Mouse (Mus musculus) T-cell, adult 2 months (primary cell): Measurements from ENCODE around the gene Cops7a.
A peak's percentile ranks its signal among the peaks of the same experiment; 100 is the strongest.

Experiments used
- DNase-seq: peaks from one replicate; pipeline ENCODE4 v3.0.0; 2022; ENCODE audit warnings: low spot score

The Cops7a gene

DNA sequence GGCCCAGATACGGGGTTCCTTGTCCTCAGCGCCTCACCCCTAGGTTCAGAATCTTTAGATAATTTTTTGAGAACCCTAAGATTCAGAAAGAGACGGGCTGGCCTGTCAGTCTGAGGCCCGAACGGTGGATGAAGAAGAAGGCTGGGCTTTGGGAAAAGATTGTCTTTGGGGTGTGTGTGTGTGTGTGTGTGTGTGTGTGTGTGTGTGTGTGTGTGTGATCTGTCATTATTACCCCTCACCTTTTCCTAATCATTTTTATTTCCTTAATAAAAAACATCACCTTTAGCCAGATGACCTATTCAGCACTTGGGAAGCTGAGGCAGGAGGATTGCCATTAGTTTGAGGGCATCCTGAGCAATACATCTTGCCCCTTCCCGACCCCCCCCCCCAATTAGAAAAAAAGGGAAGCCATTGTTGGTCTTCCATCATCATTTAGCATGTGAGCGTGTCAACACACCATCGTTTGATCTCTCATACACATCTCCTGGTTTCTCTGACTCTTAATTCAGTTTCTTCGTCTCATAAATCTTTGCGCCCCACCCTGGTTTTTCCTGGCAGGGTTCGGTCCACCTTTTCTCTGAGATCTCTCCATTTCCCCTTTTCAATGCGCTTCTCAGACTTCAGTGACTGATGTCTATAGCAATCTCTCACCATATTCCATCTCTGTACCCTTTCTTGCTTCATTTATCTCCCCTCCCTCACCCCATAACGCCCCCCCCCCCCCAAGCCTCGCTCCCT lies 46.3 kb downstream of the Cops7a start:
- DNase-seq, result no peak

DNA sequence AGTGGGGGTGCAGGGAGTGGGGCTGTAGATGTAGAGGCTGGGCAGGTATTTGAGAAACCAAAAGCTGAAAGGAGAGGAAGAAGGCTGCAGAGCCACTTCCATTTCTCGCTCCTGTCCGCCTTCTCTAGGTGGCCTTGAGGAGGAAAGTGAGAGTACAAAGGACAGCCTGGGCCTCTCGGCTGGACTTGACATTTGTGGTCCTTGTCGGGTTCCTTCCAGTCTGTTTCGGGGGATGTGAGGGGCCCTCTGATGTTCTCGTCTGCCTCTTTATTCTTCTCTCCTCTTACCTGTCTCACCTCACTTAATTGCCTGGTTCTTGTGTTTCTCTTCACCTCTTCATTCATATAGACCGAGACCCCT lies 47.0 kb downstream of the Cops7a start:
- no peak for DNase-seq

DNA sequence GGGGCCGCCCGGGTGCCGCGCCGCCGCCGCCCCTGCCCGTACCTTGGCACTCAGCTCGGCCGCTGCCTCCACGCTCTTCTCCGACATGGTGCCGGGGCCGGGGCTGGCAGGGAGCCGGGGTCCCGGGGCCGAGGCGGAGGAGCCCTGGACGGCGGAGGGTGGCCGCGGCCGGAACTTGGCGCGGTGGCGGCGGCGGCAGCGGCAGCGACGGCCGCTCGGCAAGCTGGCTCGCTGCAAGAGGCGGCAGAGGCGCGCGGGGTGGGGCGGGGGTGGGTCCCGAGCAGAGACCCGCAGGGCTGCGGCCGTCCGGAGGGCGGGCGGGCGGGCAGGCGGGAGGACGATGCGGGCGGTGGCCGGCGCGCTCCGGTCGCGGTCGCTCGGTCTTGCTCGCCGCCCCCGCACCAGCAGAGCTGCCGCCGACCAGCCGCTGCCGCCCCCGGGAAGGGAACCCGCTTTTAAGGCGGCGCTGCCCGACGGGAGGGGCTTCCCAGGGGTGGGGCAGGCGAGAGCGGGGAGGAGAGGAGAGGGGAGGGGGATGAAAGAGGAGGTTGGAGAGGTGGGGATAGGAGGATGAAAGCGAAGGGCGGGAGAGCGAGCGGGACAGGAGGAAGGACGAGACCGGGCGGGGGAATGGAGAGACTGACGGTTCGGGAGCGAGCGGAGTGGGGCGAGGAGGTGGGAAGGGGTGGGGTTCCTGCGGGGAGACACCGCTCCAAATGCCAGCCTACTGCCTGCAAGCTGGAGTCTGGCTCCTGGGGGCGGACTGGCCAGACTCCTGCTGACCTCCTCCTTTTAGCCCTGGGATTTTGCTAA lies 47.6 kb downstream of the Cops7a start:
- DNase-seq, result no peak

DNA sequence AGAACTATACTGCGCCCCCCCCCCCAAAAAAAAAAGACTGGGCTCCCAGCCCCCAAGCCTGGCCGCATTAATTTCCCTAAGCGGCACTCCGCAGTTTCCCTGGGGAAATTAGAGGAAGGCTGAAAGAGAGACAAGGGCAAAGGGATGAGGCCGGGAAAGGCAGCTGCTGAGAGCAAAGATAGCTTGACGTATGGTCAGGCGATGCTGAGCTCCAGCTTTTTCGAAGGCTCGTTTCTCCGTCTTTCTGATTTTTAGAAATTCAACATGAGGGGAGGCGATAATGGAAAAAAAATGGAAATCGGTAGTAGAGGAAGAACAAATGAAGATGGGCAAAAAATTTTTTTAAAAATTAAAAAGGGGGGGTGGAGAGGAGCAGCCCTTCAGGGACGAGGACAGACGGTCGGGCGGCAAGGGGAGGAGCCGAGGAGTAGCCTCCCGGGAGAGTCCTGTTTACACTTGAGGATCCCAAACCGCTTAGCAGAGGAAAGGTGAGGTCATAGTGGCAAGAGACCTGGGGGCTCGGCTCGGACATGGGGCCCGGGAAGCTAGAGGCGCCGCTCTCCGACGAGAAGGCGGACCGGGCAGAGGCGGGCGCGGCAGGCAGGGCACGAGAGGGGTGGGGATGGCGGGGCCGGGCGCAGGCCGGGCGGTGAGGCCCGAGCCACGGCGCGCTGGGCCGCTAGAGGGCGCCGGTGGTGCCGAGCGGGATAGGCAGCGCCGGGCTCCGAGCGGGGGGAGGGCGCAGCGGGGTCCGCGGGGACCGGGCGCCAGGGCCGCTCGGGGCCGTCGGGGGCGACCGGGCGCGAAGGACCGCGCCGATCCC lies 48.4 kb downstream of the Cops7a start:
- peak; percentile 82 for DNase-seq

DNA sequence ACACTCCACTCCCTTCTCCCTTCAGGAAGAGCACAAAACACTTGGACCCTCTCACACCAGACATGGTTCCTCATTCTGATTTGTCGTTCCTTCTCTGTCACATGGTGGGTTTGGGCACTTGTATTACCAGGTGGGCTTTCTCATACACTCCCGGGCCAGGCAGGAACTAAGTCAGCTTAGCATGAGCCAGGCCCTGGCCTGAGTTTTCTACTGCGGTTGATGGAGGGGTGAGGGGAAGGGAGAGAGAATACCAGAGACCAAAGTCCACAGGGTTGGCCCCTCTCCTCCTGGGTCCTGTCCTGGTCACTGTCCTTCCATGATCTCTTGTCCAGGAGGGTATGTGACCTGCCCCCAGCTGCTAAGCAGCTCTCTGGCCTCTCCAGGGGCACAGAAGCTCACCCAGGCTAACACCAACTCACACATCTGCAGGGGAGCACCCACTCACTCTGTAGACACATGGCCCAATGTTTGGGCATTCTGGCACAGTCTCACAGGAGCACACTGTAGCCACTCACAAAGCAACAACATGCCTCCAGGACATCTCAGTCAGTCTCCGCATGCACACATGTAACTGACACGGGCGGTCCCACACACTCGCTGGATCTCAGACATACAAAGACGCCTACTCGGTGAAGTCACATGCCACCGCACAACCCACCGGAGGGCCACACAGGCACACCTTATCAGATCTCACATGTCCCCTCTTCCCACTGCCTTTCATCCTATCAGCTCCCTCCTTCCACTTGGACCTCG lies 49.2 kb downstream of the Cops7a start:
- DNase-seq, result peak; percentile 40

DNA sequence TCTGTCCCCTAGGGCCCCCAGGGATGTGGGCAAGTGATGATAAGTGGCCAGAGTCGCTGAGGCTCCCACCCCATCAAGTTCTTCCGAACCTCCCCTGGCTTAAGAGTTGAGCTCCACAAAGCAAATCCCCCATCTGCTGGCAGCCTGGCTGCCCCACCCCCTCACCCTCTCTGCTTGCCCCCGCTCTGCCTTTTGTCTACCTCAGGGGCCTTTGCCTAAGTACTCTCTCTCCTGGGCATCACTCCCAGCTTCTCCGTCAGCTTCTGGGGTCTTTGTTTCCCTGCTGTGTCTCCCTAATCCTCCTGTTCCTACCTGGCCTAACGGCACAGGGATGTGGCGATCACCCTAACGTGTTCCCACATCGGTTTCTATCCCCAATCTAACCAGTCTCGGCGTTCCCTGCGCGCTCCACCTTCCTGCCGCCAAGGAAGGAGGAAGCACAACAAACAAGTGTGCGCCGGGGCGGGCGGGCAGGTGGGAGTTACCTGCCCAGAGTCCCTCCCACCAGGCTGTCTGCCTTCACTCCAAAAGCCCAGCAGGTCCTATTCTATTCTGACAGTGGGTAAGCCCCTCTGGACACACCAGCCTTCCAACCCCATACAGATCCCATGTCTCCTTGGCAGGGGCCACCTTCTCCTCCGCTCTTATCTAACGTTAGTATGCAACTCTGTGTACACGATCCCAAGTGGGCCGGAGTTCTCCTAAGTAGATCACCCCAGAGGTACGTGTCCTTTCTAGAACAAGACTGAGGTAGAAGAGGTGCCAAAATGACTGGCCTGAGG lies 50.0 kb downstream of the Cops7a start:
- no peak for DNase-seq

DNA sequence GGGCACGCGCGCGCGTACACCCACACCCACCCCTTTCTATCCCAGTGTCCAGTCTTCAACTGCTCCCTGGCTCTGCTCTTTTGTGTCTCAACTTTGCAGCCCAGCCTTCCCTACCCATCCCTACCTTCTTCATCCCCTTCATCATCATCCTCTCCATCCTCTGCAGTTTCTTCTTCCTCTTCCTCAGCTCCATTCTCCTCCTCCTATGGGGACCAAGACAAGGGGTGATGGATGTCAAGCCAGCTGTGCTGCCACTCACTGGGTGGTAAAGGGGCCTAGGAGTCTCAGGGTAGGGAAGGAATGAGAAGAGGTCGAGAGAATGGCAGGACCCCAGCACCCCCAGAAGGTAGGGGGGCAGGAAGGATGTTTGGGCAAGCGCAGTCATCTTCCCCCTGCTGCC lies 50.8 kb downstream of the Cops7a start:
- no peak for DNase-seq

DNA sequence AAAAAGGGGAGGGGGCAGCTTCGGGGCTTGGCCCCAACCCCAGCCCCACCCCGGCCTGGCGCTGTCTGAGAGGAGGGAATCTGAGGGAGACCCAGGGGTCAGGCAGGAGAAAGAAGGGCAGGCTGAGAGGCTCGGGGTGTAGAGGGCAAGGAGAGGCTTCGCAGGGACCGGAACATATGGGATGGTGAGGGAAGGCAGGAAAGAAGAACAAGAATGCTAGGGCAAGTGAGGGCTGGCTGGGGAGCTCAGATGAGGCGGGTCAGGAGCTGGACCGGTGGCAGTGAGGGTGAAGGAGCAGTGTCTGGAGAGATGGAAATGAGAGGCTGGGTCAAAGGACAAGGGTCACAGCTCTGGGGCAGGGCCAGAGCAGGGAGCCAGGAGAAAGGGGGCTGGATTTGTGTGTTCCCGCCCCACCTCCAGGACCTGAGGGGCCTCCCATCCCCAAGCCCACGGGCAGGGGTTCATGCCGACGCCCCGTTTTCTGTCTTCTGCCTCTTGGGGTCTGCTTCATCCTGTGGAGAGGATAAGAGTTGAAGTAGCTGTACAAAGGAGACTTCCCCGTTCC lies 51.5 kb downstream of the Cops7a start:
- no peak for DNase-seq

DNA sequence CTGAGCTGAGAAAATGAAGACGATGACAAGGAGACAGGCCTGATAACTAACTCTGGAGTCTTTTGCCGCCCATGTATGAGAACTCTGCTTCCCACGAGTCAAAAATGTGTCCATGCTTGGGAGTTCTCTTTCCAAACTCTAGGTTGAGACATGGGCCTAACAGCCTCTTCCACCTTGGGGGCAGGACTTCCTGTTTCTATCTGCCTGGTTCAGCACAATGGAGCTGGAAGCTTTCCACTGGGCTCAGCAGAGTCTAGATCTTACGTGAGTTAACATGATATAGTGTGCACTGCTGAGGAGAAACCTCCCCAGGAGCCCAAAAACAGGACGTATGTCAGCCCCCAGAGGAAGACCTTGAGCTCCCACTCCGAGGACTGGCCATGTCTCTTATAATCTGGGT lies 52.1 kb downstream of the Cops7a start:
- no peak for DNase-seq

DNA sequence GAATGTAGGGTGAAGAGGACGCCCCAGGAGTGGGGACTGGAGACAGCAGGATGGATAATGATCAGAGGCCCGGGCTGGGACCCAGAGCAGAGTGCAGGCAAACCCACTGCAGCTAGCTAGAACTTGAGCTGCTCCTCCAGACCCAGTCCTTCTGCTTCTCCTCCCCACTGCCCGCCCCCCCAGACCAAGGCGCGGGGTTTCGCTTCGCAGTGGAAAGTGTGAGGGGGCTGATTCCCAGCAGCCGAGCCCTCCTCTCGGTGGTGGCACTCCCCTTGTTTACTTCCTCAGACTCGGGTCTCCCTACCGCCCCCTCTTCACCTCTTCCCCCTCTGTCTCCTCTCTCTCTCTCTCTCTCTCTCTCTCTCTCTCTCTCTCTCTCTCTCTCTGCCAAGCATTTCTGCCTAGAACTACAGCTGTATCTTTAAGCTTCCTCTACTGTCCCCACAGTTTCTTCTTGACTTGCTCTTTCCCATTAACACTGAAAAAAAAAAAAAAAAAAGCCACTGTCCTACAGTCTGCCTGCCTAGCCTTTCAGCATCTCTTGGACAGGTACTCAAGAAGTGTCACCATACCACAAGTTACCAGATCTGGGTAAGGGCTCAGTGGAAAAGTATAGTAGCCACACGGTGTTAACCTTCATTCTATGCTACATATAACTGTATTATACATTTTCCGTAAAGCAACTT lies 53.7 kb downstream of the Cops7a start, which contains the start of gene Lag3:
Lag3 (minus strand) TSS at position 173 of the 686 bp plus-strand sequence.
- DNase-seq, result no peak

DNA sequence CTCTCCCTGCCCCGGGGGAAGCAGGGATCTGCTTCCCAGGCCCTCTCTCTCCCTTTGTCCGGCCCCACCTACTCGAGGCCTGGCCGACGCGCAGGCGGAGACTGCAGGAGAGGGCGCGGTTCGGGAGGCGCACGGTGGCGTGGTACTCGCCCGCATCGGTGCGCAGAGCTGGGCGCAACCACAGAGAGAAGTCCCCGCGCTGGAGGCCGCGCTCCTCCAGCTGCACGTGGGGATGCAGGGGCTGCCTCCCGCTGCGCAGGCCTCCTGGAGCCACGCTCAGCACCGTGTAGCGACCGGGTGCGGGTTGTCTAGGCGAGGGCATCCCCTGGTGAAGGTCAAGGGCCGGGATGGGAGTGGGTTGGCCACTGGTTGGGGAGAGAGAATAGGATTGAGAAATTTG lies 55.3 kb downstream of the Cops7a start:
- no peak for DNase-seq
